Mouse (Mus musculus): ENCODE results near the gene Glb1.
A peak's percentile ranks its signal among the peaks of the same experiment; 100 is the strongest.

Gene Glb1

DNA sequence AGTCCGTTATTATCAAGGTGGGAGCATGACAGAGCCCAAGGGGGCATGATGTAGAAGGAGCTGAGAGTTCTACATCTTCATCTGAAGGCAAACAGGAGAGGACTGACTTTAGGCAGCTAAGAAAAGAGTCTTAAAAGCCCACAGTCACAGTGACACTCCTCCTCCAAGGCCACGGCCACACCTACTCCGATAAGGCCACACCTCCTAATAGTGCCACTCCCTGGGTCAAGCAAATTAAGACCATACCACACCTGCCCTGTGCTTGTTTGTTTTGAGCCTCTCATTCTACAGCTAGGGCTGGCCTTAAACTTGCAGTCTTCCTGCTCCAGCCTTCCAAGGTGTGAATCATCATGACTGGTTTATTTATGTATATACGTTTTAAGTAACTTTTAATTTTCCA is 5.6 kb upstream of the Glb1 start:
- no peak for DNase-seq

DNA sequence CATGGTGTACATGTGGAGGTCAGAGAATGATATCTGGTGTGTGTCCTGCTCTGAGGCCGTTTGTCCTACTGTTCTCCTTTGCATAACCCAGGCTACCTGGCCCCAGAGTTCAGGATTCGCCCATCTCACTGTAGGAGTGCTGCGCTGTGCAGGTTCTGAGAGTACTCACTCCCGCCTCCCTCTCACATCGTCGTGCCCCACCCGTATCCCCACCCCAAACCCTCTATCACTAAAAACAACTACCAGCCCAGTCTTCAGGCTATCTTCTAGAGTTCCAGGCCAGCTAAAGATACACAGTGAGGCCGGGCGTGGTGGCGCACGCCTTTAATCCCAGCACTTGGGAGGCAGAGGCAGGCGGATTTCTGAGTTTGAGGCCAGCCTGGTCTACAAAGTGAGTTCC is 1.2 kb upstream of the Glb1 start:
- no peak for DNase-seq

DNA sequence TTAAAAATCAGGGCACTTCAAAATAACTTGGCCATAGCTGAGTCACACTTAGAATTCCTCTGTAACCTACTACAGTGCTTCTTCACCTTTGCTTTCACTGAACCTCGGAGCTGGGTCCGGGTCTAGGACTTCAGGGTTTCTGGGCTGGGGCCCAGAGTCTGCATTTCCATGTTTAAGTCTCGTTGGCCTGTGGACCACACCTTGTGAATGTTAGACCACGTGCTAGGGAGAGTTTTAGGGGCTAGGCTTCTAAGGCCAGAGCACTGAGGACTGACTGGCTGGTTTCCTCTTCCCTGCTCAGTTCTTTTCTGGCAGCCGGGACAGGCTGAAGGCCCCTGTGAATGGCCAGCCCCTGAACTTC is 308 bp upstream of the Glb1 start:
- DNase-seq = no peak

DNA sequence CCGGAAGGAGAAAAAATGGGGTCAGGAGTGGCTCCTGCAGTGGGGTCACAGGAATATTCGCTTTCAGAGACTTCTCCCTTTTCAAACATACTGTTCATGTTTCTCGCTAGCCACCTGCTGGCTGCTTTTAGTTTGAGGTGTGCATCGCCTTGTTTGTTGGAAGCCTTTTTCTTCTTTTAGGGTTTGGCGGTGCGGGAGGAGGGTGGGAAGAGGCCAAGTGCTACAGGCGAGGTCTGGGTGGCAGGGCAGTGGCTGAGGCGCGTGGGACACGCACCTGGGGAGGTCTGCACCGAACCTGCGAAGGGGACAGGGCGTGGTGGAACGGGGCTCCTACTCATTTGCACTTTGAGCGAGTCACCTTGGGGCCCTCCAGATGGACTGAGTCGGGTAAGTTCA is 807 bp downstream of the Glb1 start:
- peak; percentile 68 for DNase-seq

DNA sequence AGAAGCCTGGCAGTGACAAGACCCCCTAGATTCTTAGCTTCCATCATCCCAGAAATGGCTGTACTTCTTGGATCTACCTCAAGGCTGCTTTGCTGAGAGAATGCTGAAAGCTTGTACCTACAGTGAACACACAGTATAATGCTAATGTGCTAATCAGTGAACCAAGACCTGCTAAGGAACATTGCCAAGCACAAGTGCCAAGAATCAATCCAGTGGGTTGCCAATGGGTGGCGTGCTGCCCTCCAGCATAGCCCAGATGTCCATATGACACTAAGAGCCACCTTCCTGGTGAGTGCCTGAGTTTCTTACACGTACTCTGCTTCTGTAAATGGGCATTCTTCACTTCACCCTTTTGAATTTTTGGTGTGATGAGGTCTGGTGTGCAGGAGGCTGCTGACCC is 6.8 kb downstream of the Glb1 start:
- peak; percentile 84 for DNase-seq

DNA sequence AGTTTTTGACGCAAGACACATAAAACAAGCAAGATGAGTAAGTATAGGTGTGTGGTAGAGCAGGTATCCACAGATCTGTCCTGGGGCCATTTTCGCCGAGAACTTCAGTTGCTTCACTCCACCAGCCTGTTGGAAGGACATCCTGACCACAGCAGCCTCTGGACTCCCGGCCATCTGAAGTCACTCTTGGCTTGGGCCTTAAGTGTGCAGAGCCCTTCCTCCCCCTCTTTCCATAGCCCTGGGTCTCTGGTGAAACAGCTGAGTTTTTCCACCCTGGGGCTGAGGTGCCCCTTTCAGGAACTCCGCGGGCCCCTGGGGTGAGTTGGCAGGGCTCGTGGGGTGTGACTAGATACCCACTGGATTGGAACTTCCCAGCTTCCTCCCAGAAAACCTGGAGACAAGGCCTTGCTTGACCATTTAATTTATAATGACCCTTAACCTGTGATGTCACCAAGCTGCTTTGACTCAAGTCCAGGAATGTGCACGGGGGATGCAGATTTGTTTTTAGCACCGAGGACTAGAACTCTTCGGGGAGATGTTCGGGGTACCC is 9.5 kb downstream of the Glb1 start:
- no peak for DNase-seq

DNA sequence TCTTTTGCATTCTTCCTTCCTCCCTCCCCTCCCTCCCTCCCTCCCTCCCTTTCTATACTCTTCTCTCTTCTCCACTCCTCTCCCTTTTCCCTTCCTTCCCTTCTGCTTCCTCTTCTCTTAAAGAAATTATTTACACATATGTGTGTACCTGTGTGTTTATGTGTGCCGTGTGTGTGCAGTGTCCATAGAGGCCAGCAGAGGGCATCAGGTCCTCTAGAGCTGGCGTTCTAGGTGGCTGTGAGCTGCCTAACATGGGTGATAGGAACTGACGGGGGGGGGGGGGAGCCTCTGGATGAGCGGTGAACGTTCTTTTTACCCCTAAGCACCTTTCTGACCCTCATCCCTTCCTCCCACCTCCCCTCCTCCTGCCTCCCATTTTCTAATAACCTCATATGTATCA is 10.4 kb downstream of the Glb1 start:
- no peak for DNase-seq

DNA sequence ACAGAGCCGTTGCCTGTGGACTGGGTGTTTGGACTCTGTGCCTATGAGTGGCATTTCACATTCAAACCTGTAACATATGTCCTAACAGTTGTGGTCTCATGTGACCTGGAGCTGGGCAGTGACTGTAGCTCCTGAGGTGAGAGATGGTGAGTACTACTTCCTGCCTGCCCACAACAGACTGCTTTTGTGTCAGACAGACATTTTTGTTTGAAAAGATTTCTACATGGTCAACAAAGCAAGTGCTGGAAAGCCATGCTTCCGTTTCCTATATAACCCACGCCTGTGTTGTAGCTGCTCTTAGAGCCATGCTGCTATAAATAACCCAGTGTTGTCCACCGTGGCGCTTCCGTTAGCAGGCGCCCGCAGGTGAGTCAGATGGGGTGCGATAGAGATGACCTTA is 11.5 kb downstream of the Glb1 start:
- no peak for DNase-seq

DNA sequence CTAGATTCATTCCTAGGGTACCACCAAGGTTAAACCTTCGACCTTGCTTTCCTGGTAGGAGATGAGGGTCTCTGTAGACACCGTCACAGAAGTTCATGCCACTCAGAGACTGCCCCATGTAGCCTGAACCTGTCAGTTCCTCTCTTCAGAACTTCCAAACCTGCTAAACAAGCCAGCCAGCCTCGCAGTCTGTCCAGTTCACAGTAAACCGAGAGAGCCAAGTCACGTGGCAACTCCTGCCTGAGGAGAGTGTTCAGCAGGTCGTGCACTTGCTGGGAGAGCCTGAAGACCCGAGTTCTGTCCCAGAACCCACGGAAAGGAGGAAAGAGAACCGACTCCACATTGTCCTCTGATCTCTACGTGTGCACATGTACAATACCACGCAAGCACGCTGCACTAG is 13.0 kb downstream of the Glb1 start:
- DNase-seq = peak; percentile 74

DNA sequence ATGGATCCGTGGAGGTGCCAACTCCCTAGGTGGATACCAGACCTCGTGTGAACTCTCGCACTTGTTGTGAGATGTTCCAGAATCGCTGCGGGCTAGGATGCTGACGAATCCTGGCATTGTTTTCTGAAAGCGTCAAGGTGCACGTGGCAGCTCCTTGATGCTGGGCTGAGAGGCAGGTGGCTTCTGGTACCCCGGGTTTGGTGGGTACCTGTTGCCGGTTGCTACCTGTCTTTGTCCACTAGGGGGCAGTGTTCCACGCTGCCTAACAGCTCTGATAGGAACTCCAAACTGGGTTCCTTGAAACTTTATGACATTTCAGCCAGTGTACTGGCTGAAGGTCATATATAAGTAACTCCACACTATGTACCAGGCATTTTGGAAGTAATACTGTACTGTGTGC is 14.8 kb downstream of the Glb1 start:
- no peak for DNase-seq

DNA sequence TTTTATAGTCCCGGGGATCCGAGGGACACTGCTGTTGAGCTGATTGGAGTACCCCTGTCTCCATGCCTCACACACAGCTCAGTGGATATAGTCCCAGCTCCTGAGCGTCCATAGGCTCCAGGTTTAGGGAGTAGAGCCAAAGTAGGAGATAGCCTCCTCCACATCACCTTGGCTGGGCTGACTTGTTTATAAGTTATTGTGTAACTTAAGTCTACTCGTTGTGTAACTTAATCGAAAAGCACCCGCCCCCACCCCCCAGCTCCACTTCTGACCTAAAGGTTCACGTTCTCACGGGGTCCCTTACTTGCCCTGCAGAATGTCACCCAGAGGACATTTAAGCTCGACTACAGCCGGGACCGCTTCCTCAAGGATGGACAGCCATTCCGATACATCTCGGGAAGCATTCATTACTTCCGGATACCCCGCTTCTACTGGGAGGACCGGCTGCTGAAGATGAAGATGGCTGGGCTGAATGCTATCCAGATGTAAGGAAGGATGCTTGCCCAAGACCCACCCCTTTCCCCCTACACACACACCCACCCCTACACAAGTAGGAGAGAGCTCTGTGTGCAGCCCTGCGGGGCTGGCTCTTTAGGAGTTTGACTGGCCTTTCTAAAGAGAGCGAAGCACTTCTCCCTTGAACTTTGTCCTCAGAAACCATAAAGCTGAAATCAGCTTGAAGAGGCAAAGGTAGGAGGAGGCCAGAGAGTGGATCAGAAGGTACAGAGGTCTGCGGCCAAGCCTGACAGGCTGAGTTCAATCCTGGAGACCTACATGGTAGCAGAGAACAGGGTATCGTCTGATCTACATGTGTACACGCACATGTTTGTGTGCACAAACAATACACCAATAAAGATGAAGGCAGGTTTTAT is 16.0 kb downstream of the Glb1 start:
- DNase-seq = peak; percentile 63

DNA sequence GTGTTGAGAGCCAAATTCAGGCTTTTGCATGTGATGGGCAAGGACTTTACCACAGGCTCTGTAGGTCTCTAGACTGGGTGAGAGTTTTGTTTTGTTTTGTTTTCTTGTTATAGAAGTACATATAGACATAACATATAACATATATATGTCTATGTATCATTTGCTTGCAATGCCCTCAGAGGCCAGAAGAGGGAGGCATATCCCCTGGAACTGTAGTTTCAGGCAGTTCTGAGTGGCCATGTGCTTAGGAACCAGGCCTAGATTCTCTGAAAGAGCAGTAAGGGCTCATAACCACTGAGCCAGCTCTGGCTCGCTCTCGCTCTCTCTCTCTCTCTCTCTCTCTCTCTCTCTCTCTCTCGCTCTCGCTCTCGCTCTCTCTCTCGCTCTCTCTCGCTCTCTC is 17.3 kb downstream of the Glb1 start:
- no peak for DNase-seq

DNA sequence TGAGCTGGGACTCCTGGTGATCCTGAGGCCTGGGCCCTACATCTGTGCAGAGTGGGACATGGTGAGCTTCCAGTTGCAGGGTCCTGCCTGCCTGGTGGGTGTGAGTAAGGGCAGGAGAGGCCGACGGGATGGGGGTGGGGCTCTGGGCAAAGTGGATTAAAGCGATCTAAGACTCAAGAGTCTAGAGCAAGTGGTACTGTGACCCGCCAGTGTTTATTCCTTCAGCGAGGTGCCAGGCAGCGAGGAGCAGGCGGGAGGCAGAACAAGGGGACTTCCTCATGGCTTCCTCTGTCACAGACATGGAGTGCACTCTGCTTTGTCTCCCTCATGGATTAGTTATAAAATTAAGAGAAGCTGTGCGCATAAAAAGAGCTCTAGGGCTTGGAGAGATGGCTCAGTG is 19.6 kb downstream of the Glb1 start:
- DNase-seq = no peak

DNA sequence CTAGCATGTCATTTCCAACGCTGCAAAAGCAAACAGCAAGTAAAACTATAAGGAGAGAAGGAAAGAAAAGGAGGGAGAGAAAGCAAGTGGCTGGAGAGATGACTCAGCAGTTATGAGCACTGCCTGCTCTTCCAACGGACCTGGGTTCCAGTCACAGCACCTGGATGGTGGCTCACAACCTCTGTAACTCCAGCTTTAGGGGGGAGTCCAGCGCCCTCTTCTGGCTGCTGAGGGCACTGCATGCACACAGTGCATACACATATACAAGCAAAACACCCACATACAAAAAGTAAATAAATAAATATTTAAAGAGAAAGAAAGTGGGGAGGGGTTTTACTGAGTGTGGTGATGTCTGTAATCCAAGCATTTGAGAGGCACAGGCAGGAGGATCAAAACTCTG is 20.2 kb downstream of the Glb1 start:
- DNase-seq = no peak

DNA sequence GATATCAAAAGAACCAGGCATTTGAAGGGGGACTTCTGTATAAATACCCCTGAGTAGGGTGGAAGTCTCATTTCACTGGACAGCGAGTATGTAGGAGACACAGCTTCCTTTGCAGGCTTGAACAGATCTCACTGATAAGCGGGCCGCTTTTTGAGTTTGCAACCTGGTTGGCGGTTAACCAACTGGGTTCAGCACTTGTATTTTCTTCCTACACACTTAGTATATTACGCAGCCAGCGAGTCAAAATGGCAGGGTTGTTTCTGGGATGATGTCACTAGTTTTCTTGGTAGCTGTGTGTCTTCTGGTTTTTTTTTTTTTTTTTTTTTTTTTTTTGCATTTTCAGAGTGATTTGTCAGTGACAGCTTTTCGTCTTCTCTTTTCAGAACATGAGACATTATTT is 20.9 kb downstream of the Glb1 start:
- no peak for DNase-seq

DNA sequence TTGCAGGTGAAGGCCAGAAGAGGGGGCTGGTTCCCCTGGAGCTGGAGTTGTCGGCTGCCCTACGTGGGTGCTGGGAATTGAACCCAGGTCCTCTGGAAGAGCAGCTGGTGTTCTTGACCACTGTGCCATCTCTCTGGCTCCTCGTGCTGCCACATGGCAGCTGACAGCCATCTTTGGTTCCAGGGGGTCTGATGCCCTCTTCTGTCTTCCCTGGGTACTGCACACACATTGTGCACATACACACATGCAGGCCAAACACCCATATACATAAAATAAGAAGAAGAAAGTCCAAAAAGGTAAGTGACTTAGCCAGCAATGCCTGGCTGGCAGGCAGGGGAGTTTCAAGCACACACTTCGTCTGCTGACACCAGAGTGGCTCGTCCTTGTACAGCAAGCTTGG is 24.7 kb downstream of the Glb1 start:
- no peak for DNase-seq

DNA sequence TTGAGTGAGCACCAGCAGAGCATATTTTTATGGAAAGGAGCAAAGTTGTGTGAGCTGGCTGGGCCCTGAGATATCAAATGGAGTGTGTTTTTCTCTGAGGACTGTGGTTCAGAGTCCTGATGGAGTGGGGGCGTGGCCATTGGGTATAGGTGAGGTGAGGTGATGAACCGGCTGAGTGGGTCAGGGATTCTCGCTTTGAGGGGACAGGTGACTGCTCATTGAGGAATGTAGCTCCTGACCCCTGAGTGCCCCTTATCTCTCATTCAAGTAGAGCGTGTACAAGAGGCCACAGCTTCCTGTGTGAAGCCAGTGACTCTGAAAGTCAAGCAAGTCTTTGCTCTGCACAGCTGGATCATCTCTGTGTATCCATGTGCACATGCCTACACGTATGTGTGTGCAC is 25.3 kb downstream of the Glb1 start:
- no peak for DNase-seq

DNA sequence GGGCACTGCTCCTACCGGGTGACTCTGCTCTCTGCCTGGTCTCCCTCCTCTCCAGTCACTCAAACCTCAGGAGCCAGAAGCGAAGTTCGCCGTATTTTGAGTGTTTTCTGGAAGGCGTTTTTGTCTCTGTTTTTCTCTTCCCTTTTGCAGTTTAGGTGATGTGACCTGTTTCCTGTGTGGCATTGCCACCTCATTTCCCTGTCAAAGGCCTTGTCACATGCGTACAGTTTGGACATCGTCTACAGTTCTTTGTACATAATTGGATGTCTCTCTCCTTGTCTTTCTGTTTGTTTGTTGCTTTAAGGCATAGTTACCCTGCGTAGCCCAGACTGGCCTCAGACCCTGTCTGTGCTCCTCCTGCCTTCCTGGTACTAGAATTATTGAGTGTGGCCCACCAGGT is 26.5 kb downstream of the Glb1 start:
- DNase-seq = no peak

DNA sequence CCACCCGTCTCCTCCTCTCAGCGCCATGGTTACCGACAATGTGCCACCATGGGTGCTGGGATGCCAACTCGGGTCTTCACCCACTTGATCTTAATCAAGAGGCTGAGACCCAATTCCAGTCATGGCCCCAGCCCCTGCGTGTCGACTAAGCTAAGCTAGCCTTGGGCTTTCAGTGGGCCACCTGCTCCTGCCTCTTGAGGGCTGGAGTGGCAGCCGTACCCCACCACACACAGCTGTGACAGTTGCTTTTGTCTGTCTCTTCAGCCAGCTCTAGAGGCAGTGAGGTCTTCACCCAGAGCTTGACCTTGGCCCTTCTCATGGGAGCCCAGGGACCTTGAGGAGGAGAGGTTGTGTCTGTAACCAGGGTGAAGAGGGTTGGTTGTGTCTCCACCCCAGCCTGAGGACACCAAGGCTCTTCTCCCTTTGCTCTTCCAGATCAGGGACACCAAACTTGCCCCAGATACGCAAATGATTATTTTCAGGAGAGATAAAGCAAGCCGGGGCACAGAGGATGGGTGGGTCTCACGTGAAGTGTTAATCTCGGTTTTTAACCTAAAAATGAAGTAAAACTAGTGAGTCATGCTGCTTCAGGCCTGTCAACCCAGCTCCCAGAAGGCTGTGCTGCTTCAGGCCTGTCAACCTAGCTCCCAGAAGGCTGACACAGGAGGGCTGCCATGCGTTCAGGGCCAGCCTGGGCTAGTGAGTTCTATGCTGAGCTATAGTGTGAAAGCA is 27.4 kb downstream of the Glb1 start:
- no peak for DNase-seq

DNA sequence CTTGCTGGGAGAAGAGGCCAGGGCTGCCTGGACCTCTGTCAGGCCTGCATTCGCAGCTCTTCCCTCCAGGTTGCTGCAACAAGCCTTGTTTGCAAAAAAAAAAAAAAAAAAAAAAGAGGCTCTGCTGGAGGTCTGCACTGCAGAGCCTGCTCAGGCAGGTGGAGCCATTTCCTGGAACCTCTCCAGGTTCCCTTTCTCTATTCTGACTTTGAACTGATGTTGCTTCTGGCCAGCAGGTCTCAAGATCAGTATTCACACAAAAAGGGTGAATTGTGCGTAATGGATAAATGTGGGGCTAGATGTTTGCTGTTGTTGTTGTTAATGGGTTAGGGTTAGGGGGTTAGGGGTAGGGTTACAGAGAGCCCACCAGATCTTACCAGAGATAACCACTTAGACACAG is 34.8 kb downstream of the Glb1 start:
- no peak for DNase-seq

DNA sequence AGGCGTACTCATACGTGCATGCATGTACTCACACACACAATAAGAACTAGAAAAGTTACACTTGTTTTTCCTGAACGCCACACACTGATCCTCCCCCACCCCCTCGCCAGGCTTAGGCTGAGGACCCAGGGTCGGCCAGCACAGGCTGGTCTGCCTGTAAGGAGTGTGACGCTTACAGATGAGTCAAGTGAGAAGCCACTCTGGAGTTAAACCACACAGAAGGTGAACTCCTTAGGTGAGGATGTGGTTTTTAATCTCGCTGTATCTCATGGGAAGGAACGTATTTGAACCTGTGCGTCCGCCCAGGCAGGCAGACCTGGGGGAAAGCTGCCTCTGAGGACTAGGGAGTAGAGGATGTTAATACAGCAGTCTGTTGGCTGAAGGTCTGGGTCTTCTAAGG is 39.7 kb downstream of the Glb1 start:
- no peak for DNase-seq

DNA sequence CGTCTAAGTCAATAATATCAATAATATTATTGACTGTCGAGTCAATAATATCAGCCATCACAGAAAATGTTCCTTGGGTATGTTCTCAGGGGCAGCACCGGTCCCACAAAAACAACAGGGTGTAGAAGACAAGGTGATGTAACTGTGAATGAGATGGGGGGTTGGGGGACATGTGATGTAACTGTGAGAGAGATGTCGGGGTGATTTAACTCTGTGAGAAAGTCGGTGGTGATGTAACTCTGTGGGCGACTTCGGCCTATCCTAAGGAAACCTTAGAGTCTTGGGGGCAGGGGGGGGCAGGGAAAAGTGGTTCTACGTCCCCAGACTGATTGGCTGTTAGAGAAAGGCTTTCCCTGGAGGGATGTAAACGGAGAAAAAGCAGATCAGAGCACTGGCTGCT is 41.3 kb downstream of the Glb1 start:
- DNase-seq = no peak

DNA sequence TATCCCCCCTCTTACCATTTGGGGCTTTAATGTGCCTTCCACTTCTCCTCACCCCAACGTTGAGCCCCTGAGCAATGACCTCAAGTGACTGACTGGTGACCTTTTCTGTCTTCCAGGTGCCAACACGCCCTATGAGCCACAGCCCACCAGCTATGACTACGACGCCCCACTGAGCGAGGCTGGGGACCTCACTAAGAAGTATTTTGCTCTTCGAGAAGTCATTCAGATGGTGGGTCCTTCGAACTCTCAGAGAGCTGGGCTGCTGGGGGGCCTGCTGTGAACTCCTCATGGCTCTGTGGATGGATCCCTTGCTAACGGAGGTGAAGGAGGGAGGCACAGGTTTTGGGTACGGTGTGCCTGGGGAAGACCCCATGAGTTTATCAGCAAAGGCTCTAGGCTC is 42.0 kb downstream of the Glb1 start:
- DNase-seq = no peak

DNA sequence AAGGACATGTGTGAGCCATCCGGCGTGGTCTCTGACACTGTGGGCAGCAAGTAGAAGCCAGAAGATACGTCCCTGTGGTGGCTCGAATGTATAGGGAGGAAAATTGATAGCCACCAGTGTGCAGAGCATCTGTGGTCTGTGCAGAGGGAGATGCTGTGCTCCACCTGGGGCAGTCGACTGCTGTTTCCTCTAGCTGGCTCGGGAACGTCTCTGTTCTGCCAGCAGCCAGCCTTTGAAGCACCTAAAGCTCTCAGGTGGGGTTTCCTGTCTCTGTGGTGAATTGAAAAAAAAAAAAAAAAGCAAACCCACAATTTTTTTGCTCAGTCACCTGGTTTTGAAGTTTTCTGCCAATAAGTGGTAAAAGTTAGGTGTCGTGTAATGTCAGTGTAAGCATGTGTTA is 42.5 kb downstream of the Glb1 start:
- no peak for DNase-seq

DNA sequence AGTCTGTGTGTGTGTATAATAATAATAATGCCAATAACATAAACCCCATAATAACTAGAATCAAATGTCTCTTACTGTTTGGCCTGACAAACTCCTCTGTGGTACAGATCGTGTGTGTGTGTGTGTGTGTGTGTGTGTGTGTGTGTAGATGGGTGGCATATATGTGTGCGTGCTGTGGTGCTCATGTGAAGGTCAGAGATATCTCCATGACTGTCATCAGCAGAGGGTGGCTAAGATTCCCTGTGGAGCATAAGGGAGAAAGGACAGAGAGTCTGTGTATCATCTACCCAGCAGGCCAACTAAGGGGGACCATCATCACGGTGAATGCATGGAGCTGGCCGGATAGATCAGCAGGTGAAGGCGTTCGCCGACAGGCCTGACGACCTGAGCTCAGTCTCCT is 46.0 kb downstream of the Glb1 start:
- DNase-seq = no peak
